Mouse (Mus musculus): ENCODE measurements around the gene Hemk1. TPM values are rescaled to one million over a fixed set of nuclear protein-coding genes. Genes with fewer than 3 reads are reported as not detected.
"Not testable (repeated sequence)": the region's sequence is repeated elsewhere in the genome, so short reads cannot be mapped to it uniquely, and the experiment has no call there.

Gene Hemk1
- polyA plus RNA-seq, 1 experiment from 2014 or later: 9.9 TPM

DNA sequence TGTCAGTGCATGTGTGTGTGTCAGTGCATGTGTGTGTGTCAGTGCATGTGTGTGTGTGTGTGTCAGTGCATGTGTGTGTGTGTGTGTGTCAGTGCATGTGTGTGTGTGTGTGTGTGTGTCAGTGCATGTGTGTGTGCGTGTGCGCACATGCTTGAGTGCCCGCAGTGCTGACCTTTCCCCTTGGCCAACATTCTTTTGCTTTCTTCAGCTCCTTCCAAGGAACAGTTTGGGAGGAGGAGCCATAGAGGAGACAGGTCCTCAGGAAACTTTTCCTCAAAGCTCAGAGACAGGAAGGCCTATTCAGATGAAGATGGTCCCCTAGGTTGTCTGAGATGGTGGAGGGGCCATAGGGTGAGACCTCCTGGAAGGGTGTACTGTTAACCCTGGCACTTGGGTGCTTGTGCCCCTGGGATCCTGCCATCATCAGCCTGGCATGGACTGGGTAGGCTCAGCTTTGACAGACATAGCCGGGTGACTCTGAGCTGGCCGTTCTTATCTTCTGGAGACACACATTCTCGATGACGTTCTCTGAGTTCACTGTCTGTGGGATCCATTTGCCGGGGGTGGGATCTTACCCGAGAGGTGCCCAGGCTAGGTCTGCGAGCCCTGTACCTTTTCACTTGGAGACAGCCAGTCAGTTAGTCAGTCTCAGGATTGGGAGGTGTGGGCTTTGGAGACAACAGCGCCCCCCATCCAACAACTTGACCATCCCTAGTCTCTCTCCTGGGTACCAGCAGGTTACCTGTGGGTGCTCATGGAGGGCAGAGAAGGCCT is 30.9 kb downstream of the Hemk1 start:
- ATAC-seq (ENCODE audit: low FRiP score): no peak
- no peak overlapping the region for H3K9ac ChIP-seq (ENCODE audit: low read length)
- no peaks in the 10 kb centered on the region for H3K9me3 ChIP-seq (ENCODE audit: control insufficient read depth, low read length)
- no peak overlapping the region for H3K4me3 ChIP-seq (ENCODE audit: low read depth, low read length)
- no peaks in the 10 kb centered on the region for H3K36me3 ChIP-seq (ENCODE audit: control insufficient read depth, insufficient read depth, low read length)
- no peak overlapping the region for H3K4me2 ChIP-seq
- H3K4me1 ChIP-seq (ENCODE audit: control insufficient read depth, insufficient read depth, low read length): no peaks in the 10 kb centered on the region
- no peak overlapping the region for H3K27ac ChIP-seq (ENCODE audit: low read depth, low read length)
- WGBS: 91% methylated on average over 11 of the region's 11 CpGs
- H3K27me3 ChIP-seq (ENCODE audit: control insufficient read depth, insufficient read depth, low read length): no peaks in the 10 kb centered on the region
- DNase-seq (ENCODE audit: low spot score, missing footprints): peak; percentile 77

DNA sequence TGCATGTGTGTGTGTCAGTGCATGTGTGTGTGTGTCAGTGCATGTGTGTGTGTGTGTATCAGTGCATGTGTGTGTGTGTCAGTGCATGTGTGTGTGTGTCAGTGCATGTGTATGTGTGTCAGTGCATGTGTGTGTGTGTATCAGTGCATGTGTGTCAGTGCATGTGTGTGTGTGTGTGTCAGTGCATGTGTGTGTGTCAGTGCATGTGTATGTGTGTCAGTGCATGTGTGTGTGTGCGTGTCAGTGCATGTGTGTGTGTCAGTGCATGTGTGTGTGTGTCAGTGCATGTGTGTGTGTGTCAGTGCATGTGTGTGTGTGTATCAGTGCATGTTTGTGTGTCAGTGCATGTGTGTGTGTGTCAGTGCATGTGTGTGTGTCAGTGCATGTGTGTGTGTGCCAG is 31.5 kb downstream of the Hemk1 start:
- not testable (repeated sequence) for H3K27me3 ChIP-seq (ENCODE audit: control insufficient read depth, insufficient read depth, low read length); H3K4me2 ChIP-seq; H3K4me1 ChIP-seq (ENCODE audit: control insufficient read depth, insufficient read depth, low read length); H3K9me3 ChIP-seq (ENCODE audit: control insufficient read depth, low read length); H3K27ac ChIP-seq (ENCODE audit: low read depth, low read length); ATAC-seq (ENCODE audit: low FRiP score); DNase-seq (ENCODE audit: low spot score, missing footprints); H3K4me3 ChIP-seq (ENCODE audit: low read depth, low read length); H3K36me3 ChIP-seq (ENCODE audit: control insufficient read depth, insufficient read depth, low read length); H3K9ac ChIP-seq (ENCODE audit: low read length)
- 100% methylated on average over 1 of the region's 1 CpGs for WGBS

DNA sequence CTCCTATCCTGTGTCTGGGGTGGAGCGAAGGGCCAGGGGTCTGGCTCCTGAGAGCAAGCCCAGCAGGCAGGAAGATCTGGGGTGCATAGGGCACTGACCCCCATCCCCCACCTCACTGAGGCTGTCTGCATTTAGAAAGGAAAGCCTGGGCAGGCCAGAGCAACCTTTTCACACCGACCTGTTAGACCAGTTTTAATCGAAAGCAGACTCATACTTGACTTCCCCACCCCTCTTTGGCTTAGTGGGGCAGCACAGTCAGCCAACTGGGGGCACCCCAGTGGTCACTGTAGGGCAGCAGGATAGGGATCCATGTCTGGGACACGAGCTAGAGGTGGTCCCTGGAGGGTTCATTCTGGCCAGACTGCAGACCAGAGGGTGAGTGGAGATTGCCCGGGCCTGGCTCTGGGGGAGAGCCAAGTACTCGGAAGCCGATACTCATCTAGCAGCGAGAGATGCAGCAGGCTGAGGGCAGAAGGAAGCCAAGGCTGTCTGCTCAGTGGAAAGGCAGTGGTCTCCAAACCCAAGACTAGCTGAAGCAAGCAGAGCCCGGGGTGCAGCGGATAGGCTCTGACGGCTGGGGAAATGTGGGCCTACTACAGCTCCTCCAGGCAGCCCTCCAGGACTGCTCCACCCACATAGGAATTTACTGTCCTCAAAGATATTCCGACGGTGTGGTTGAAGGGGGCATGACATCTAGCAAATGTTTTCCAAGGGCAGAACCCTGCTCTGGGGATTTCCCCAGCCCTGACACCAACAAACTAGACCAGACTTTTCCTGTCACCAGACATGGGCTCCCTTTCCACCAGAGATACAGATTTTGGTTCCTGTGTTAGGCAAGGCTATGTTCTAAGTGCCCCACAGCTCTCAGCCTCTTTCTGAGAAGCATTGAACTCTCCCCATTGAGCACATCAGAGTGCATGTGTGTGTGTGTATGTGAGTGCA is 32.3 kb downstream of the Hemk1 start:
- H3K36me3 ChIP-seq (ENCODE audit: control insufficient read depth, insufficient read depth, low read length): no peaks in the 10 kb centered on the region
- no peaks in the 10 kb centered on the region for H3K27me3 ChIP-seq (ENCODE audit: control insufficient read depth, insufficient read depth, low read length)
- H3K4me1 ChIP-seq (ENCODE audit: control insufficient read depth, insufficient read depth, low read length): no peaks in the 10 kb centered on the region
- no peak for ATAC-seq (ENCODE audit: low FRiP score)
- H3K9me3 ChIP-seq (ENCODE audit: control insufficient read depth, low read length): no peaks in the 10 kb centered on the region
- no peak for DNase-seq (ENCODE audit: low spot score, missing footprints)
- no peak overlapping the region for H3K4me2 ChIP-seq
- WGBS: 70% methylated on average over 13 of the region's 13 CpGs
- no peak overlapping the region for H3K27ac ChIP-seq (ENCODE audit: low read depth, low read length)
- no peak overlapping the region for H3K4me3 ChIP-seq (ENCODE audit: low read depth, low read length)
- H3K9ac ChIP-seq (ENCODE audit: low read length): no peak overlapping the region

DNA sequence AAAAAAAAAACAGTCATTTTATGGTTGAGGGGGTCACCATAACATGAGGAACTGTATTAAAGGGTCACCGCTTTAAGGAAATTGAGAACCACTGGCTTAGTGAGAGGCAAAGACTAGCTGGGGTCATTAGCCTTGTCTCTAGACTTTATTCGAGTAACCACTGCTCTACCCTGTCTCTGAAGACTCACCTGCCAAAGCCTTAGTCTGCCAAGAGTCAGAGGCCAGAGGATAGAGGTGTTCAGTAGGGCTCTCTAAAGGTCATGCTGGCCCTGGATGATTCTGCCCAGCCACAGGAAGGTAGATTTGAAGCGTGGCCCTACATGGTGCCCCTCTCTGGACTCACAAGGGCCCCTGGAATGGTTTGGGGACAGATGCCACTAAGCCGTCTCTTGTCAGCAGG is 33.1 kb downstream of the Hemk1 start:
- Histone ChIP-seq H3K27ac (ENCODE audit: low read depth, low read length) (no peak overlapping the region), H3K27me3 (ENCODE audit: control insufficient read depth, insufficient read depth, low read length) (no peaks in the 10 kb centered on the region), H3K4me3 (ENCODE audit: low read depth, low read length) (no peak overlapping the region), H3K9me3 (ENCODE audit: control insufficient read depth, low read length) (no peaks in the 10 kb centered on the region), H3K9ac (ENCODE audit: low read length) (no peak overlapping the region), H3K36me3 (ENCODE audit: control insufficient read depth, insufficient read depth, low read length) (0 out of 2 replicates have a peak, but pooled peaks cover 3% of the 10 kb centered on the region), H3K4me2 (no peak overlapping the region), H3K4me1 (ENCODE audit: control insufficient read depth, insufficient read depth, low read length) (no peaks in the 10 kb centered on the region)
- DNase-seq (ENCODE audit: low spot score, missing footprints): no peak
- no peak for ATAC-seq (ENCODE audit: low FRiP score)
- 77% methylated on average over 4 of the region's 4 CpGs for WGBS

DNA sequence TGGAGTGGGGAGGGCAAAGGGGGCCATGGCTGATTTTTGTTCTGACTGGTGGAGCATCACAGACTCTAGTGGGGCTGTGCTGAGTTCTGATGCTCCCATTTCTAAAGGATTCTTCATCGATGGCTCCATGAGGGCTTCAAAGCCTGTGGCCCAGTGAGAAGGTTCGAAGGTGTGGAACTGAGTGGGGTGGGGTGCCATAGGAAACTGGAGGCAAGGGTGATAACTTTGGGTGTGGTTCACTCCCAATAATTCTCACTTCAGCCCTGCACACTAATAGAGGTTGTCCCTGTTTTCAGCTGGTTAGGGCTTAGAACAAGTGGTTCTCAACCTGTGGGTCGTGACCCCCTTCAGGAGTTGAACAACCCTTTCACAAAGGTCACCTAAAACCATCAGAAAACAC is 33.8 kb downstream of the Hemk1 start:
- Histone ChIP-seq H3K27ac (ENCODE audit: low read depth, low read length) (no peak overlapping the region), H3K27me3 (ENCODE audit: control insufficient read depth, insufficient read depth, low read length) (no peaks in the 10 kb centered on the region), H3K4me1 (ENCODE audit: control insufficient read depth, insufficient read depth, low read length) (no peaks in the 10 kb centered on the region), H3K4me3 (ENCODE audit: low read depth, low read length) (no peak overlapping the region), H3K9me3 (ENCODE audit: control insufficient read depth, low read length) (no peaks in the 10 kb centered on the region), H3K4me2 (no peak overlapping the region), H3K9ac (ENCODE audit: low read length) (no peak overlapping the region), H3K36me3 (ENCODE audit: control insufficient read depth, insufficient read depth, low read length) (0 out of 2 replicates have a peak, but pooled peaks cover 3% of the 10 kb centered on the region)
- 88% methylated on average over 3 of the region's 3 CpGs for WGBS
- DNase-seq (ENCODE audit: low spot score, missing footprints) (no peak), ATAC-seq (ENCODE audit: low FRiP score) (no peak)

DNA sequence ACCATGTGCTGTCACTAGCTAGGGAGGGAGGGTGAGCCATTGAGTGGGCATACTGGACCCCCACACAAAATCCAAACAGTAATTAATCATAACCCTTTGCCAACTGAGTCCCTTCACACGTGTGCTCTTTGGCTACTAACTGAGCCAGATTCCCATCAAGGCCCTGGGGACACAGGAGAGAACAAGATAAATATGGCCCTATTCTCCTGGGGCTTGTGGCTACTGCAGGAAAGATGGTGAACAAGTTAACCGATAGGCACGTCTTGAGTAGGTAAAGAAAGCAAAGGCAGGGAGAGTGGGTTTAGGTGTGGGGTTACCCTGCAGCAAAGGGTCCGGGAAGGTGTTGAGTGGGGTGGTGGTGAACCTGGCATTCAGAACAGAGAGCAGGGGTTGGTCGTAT is 34.2 kb downstream of the Hemk1 start:
- Histone ChIP-seq H3K4me2 (no peak overlapping the region), H3K4me3 (ENCODE audit: low read depth, low read length) (no peak overlapping the region), H3K9ac (ENCODE audit: low read length) (no peak overlapping the region), H3K27me3 (ENCODE audit: control insufficient read depth, insufficient read depth, low read length) (no peaks in the 10 kb centered on the region), H3K4me1 (ENCODE audit: control insufficient read depth, insufficient read depth, low read length) (no peaks in the 10 kb centered on the region), H3K27ac (ENCODE audit: low read depth, low read length) (no peak overlapping the region), H3K36me3 (ENCODE audit: control insufficient read depth, insufficient read depth, low read length) (0 out of 2 replicates have a peak, but pooled peaks cover 3% of the 10 kb centered on the region), H3K9me3 (ENCODE audit: control insufficient read depth, low read length) (no peaks in the 10 kb centered on the region)
- 87% methylated on average over 5 of the region's 5 CpGs for WGBS
- no peak for ATAC-seq (ENCODE audit: low FRiP score)
- DNase-seq (ENCODE audit: low spot score, missing footprints): no peak

DNA sequence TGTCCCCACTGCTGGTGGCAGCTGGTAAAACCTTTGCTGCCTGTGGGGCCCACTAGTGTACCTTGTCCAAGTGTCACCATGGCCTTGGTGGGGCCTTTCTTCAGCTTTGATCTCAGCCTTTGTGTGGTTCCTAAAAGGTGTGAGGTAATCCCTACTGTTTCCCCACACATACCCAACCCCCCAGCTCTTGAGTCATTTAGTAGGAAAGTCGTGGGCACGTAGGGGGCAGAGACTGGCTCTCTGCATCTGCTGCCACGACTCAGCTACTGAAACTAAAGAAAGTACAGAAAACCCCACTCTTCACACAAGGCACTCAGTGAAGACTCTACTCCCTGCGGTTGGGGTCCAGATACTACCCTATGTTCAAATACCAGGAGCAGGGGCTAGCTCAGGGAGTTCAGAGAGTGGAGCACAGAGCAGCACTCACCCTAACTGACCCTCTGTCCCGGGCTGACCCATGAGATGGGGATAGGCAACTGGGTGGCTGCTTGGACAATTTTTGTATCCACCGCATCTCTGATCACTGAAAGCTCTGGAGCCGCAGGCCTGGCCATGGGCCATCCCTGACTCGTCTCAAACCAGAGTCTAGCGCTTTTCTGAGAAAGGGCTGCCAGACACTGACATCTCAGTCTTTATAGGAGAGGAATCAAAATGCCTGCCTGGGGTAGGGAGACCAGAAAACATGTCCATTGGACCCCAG is 34.9 kb downstream of the Hemk1 start:
- no peak overlapping the region for H3K4me3 ChIP-seq (ENCODE audit: low read depth, low read length)
- no peak for DNase-seq (ENCODE audit: low spot score, missing footprints)
- H3K9ac ChIP-seq (ENCODE audit: low read length): no peak overlapping the region
- H3K9me3 ChIP-seq (ENCODE audit: control insufficient read depth, low read length): no peaks in the 10 kb centered on the region
- WGBS: 79% methylated on average over 9 of the region's 9 CpGs
- no peaks in the 10 kb centered on the region for H3K27me3 ChIP-seq (ENCODE audit: control insufficient read depth, insufficient read depth, low read length)
- H3K4me1 ChIP-seq (ENCODE audit: control insufficient read depth, insufficient read depth, low read length): no peaks in the 10 kb centered on the region
- 0 out of 2 replicates have a peak, but pooled peaks cover 3% of the 10 kb centered on the region for H3K36me3 ChIP-seq (ENCODE audit: control insufficient read depth, insufficient read depth, low read length)
- no peak for ATAC-seq (ENCODE audit: low FRiP score)
- no peak overlapping the region for H3K4me2 ChIP-seq
- no peak overlapping the region for H3K27ac ChIP-seq (ENCODE audit: low read depth, low read length)

DNA sequence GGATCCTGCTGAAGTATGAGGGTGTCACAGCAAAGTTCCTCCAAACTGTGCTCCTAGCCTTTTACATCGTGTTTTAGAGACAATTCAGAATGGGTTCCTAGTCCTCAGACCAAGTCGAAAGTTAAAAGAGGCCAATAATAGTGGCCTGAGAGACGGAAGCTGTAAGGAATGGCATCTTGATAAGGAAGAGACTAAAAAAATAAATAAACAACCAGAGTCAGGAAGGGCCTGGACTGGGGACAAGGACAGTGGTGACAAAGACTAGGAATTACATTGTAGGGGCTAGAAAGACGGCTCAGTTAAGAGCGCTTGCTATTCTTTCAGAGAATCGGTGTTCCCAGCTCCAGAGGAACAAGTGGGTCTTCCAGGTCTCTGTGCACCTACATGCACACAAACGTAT is 35.6 kb downstream of the Hemk1 start:
- Histone ChIP-seq H3K9ac (ENCODE audit: low read length) (no peak overlapping the region), H3K27me3 (ENCODE audit: control insufficient read depth, insufficient read depth, low read length) (no peaks in the 10 kb centered on the region), H3K36me3 (ENCODE audit: control insufficient read depth, insufficient read depth, low read length) (0 out of 2 replicates have a peak, but pooled peaks cover 3% of the 10 kb centered on the region), H3K9me3 (ENCODE audit: control insufficient read depth, low read length) (no peaks in the 10 kb centered on the region), H3K4me2 (no peak overlapping the region), H3K4me3 (ENCODE audit: low read depth, low read length) (no peak overlapping the region), H3K27ac (ENCODE audit: low read depth, low read length) (no peak overlapping the region), H3K4me1 (ENCODE audit: control insufficient read depth, insufficient read depth, low read length) (no peaks in the 10 kb centered on the region)
- no peak for DNase-seq (ENCODE audit: low spot score, missing footprints)
- ATAC-seq (ENCODE audit: low FRiP score): no peak
- WGBS: 84% methylated on average over 7 of the region's 7 CpGs

All from midbrain, embryonic 11.5 days (tissue).